Mouse (Mus musculus) layer of hippocampus, postnatal 36 days (tissue): ENCODE data around the gene Zfp787. TPM values are rescaled to one million over a fixed set of nuclear protein-coding genes. Genes with fewer than 3 reads are reported as not detected.
A peak's percentile ranks its signal among the peaks of the same experiment; 100 is the strongest.
"Not testable (repeated sequence)": the region's sequence is repeated elsewhere in the genome, so short reads cannot be mapped to it uniquely, and the experiment has no call there.

ENCODE experiments used
- DNase-seq, 2 experiments: peaks; one replicate each; pipeline ENCODE4 v3.0.0; 2022
- total RNA-seq, 2 experiments: library from RNA; stranded (reverse); gene quantifications; 2 replicates each; pipeline ENCODE4 v1.2.3; 2021

Gene Zfp787
- 10 to 100 TPM; 23.5 to 26.5 TPM for total RNA-seq

DNA sequence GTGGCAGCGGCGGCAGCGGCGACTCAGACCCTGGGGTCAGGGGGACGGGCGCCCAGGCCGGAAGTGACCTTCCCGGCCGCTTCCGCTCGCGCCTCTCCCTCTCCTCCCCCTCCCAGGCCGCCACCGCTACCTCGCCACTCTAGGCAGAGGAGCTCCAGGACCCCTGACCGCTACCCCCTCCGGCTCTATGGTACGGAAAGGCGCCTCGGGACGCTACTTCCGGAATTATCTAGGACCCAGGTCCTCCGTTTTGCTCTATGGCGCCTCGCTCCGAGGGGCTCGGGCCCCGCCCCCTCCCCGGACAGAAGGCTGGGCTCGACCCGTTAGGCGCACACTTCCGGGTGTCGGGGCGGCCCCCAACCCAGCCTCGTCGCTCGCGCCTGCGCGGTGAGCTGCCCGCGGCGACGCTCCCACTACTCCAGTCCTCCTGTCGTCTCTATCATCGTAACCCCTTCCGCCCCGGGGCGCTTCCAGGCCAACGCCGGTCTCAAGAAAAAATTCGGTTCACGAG, at the start of gene Zfp787:
Gene Zfp787, minus strand, starts transcription at position 97 of the 511 bp plus-strand sequence.
- peak; percentile 97 to 98 for DNase-seq

DNA sequence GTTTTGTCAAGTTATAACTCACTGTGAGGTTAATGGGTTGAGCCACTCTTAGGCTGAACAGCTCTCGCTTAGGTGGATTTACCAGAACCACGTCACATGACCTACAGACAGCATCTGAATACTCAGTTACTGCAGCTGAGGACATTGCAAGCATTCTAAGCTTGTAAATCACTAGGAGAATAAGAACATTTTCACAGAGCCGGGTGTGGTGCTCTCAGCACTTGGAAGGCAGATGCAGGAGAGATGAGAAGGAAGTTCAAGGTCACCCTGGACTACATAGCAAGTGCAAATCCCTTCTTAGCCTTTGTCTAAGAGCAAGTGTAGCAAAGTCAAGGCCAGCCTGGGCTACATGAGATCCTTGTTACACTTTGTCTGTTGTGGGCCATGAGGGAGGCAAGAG, 48.4 kb upstream of the Zfp787 start:
- DNase-seq, result no peak

DNA sequence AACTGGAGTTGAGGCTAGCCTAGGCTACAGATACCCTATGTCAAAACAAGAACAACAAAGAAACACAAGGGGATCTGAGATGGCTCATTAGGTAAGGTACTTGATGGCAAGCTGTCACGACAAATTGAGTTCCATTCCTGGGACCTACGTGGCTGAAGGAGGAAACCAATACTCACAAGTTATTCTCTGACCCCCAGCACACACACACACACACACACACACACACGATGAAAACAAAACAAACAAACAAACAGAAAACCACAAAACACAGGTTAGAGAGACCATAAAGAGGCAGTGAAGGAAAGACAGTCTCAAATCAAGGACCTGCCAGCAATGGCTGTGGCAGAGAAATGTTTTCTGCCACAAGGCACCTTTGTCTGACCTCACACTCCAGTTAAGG, 41.0 kb upstream of the Zfp787 start, which contains the start of gene Galp:
Gene Galp, plus strand, starts transcription at position 301 of the 400 bp plus-strand sequence.
- DNase-seq, result no peak

DNA sequence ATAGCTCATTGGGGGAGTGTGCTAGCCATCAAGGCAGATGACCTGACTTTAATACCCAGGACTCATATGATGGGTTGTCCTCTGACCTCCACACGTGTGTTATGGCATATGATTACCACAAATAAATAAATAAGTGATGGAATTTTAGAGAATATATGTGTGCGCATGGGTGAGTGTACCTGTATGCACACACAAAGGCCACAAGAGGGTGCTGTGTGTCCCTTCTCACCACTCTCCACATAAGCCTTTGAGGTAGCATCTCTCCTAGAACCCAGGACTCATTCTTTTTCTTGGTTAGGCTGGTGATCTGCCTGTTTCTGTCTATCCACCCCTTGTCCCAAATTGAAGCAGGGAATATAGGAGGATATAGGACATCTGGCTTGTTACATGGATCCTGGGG, 40.0 kb upstream of the Zfp787 start:
- DNase-seq, result no peak

DNA sequence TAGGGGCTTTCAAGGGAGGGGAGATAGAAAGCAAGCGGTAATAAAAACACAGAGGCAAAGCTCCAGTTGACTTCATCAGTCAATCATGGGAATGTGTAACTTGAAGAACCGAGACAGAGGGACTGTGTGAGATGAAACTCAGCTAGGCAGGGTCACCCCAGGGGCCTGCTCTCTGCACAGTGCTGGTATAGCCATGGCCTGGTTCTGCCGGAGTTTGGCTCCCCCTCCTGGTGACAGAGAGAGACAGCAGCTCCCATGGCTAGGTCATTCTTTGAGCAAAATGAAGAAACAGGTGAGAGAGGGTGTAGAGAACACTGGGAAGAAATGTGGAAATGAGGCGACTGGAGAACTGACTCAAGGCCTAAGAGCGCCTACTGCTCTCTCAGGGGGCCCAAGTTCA, 38.3 kb upstream of the Zfp787 start:
- DNase-seq, result no peak

DNA sequence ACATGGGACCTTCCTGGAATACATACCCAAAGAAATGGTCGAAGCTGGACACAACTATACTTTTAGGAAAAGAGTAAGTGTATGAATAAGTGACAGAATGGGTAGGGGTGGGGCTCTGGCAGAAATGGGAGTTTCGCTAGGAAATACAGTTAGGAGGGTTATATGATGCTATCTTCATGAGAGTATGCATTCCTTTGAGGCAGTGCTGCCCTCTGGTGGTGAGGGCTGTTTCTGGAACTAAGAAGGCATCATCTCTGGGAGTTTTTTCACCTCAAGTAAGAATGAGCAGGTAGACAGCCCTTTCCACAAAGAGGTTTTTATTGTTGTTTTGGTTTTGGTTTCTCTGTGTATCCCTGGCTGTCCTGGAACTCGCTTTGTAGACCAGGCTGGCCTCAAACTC, 35.6 kb upstream of the Zfp787 start:
- DNase-seq, result peak; percentile 53 to 59

DNA sequence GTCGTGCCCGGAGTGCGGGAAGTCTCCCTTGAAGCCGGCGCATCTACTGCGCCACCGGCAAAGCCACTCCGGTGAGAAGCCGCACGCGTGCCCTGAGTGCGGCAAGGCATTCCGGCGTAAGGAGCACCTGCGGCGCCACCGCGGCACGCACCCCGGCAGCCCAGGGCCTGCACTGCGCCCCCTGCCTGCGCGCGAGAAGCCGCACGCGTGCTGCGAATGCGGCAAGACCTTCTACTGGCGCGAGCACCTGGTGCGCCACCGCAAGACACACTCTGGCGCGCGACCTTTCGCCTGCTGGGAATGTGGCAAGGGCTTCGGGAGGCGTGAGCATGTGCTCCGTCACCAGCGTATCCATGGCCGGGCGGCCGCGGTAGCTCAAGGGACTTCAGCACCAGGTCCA, 33.7 kb upstream of the Zfp787 start:
- no peak for DNase-seq

DNA sequence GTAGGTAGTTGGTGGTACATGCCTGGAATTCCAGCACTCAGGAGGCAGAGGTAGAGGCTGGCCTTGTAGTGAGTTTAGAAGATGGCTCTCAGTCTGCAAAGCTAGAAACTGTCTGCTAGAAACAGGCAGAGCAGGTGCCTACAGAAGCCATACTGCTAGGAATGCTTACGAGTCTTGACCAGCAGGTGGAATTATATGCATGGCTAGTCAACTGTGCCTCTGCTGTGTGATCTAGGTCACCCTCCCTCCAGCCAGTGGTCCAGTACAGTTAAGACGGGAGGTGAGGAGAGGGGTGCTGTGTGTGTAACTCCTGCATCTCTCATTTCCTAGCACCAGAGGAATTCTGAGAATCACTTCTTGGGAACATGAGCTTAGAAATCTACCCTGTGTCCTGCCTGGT, 31.0 kb upstream of the Zfp787 start:
- DNase-seq, result no peak

DNA sequence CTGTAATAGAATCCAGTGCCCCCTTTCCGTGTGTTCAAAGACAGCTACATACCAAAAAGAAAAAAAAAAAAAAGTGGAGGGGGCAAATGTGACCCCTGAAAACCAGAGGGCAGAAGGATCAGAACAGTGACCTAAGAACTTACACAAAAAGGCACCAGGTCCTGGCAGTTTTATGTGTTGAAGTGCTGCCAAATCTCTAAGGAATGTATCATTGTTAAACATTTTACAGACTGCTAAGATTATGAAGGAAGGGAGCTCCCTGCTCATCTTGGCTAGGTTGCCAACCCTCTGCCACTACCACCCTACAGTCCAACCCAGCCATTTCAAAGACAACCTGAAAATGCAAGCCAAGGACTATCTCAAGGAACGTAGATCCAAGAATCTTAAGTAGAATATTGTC, 30.4 kb upstream of the Zfp787 start:
- no peak for DNase-seq

DNA sequence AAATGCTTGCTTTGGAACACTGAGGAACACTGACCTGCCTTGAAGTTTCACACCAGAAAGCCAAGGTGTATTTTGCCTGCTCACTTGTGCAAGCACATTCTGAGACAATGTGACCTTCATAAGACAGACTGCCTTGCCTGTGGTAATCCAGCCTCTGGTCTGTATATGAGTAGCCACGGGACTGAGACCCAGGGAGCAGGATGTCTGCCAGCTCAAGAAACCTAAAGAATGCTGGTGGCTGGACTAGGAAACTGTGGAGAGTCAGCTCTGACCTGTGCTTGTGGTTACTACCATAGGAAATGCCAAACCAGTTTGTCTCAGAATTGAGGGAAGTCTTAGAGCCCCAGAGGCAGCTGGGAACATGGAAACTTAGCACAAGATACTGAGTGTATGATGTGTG, 29.6 kb upstream of the Zfp787 start:
- no peak for DNase-seq

DNA sequence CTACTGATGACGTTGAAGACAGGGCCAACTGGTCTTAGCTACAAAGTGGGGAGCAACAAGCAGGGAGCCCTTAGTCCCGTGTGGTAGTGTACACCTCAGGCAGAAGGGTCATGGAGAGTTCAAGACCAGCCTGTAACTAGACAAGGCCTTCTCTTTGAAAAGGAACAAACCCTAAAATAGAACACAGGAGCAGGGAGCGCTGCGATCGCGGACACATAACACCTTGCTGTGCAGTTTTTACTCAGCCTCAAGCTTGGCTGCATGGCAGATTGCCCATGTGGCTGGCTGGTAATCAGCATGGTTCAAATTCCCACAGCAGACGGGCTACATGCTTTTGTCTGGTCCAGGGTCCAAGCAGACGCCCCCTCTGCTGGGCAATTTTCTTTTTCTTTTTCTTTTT, 28.7 kb upstream of the Zfp787 start:
- DNase-seq, result no peak

DNA sequence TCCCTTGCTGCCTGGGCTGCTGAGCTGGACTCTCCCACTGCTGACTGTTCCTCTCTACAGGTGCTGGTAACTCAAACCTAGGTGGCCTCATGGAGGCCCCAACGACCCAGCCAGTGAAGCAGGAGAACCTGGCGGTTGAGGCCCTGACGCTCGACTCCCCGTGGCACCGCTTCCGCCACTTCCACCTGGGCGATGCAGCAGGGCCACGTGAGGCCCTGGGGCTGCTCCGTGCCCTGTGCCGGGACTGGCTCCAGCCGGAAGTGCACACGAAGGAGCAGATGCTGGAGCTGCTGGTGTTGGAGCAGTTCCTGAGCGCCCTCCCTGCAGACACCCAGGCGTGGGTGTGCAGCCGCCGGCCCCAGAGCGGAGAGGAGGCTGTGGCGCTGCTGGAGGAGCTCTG, 28.0 kb upstream of the Zfp787 start:
- DNase-seq, result peak in 1 of 2 experiments; percentile 31

DNA sequence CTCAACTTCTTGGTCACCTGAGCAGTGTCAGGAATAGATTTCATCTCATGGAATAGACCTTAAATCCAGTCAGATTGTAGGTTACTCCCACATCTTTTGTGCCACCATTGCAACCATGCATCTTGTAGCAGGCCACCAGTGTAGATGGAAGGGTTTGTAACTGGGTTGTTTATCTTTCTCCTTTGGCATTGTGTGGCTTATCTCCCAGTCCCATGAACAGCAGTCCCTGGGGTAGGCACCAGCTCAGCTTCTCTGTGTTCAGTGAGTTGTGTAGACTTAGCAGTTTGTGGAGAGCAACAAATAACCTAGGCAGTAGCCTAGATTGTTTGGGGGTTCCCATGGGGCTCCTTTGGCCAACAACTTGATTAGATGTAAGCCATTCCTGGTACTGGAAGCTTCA, 27.1 kb upstream of the Zfp787 start:
- no peak for DNase-seq

DNA sequence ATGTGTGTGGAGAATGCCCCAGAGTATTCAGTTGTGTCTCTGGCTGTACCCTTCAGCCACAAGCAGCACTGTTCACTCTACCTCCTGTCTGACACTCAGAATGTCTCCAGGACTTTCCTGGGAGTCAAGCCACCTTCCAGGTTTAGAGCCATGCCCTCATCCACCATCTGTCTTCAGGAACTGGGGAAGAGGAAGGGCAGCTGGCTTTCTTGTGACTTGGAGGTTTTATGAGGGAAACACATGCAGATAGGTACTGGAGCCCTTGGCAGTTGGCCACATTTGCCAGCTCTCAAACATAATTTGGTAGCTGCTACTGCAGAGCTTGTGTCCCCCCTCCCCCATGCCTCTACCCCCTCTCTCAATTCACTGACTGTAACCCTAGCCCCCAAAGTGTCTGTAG, 23.2 kb upstream of the Zfp787 start:
- DNase-seq, result no peak

DNA sequence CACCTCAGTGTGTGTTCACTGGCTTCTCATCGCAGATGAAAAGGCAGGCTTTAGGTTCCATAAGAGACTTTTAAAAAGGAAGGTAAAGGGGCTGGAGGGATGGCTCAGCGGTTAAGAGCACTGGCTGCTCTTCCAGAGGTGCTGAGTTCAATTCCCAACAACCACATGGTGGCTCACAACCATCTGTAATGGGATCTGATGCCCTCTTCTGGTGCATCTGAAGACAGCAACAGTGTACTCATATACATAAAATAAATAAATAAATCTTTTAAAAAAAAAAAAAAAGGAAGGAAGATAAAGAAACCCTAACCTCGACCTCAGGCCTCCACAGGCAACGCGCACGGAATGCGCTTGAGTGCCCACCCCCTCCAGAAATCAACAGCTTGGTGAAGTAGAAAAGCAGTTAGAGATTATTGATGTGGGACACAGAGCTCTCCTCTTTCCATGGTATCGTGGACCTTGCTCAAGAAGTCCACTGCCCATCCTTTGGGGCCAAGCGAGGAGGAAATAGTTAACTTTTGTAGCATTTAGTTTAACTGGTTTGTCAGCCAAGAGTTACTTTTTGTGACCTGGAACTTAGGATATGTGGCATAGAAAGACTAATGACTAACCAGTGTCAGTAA, 18.7 kb upstream of the Zfp787 start:
- DNase-seq, result not testable (repeated sequence)

DNA sequence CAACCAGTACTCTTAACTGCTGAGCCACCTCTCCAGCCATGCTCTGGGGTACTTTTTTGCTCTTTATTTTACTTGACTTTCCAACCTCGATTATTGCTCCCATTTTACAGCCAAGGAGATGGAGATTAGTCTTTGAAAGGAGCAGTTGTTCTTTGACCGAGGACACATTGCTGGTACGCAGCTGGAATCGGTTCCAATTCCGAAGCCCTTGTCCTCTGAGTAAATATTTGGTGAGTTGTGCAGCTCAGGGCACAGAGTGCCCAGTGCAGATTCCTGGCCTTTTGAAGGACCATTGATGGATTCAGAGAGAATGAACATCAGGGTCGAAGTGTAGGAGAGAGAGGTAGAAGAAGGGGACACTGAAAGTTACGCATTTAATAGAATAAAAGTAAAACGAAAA, 18.1 kb upstream of the Zfp787 start:
- no peak for DNase-seq

DNA sequence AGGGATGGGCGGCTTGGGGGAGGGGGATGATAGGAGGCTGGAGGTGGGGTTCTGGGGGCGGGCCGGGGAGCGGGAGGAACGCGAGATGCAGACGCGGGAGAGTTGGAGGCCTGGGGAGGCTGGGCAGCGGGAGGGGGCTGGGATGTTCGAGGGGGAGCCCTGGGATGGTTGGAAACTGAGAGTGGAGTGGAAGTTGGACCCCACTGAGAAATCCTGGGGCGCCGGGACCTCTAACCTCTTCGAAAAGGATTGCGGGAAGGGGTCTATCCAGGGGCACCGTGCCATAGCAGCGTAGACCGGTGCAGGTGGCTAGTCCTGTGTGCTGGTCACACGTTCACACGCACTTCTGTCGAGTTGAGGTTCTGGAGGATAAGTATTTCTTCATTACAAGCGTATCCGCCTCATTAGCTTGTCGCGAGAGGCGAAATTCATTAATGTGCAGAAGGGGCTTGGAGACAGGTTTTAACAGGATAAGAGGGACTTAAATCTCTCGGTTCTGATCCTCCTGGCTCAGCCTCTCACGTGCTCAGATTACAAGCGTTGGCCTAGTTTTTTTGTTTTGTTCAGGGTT, 17.0 kb upstream of the Zfp787 start:
- no peak for DNase-seq

DNA sequence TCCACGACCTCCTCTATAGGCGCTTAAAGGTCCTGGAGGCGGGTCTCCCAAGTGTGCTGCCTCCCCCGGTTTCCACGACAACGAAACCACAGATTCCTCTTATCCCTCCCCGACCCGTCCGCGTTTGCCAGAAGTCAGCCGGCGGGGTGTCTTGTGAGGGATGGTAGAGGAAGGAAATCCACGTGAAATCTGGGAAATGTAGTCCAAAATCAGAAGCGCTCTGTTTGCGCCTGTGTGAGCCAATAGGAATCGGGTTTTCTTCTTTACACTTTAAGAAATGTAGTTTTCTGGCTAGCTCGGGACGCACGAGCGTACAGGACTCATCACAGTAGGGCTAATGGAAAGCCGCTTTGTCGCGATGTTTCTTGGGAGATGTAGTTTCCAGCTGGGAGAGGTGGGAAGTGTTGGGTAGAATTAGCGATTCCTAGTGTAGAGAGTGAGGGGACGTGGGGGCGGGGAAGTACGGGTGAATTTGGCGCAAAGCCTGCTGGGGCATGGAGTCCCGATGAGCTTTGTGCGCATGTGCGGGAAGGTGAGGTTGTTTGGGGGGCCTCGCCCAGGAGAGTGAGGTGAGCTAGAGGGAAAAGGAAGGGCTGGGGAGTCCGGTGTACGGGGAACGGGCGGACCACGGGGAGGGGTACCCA, 16.3 kb upstream of the Zfp787 start, which contains the start of gene Zfp444:
Gene Zfp444, plus strand, starts transcription at position 221 of the 644 bp plus-strand sequence.
- DNase-seq, result peak; percentile 99 to 100

DNA sequence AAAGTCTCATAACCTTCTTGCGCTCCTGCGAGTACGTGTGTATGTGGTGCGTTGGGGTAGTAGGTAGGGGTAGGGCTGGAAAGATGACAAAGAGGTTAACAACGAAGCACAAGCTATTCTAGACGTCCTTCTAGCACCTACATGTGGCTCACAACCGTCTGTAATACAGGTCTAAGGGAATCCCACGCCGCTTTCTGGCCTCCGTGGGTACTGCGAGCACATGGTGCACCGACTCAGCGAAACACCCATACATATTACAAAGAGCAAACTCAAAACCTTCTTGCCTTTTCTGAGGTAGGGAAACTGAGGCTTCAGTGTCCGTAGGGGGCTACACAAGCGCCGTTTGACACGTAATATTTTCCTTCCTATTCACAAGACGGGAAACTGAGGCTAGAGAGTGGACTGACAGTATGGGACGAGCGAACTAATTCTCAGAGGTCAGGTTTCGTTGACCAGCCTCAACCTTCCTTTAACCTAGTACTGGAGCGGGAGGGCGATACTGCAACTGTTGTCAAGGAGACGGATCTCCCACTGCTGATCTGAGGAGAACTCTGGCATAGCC, 15.7 kb upstream of the Zfp787 start:
- DNase-seq, result peak; percentile 36 to 62

DNA sequence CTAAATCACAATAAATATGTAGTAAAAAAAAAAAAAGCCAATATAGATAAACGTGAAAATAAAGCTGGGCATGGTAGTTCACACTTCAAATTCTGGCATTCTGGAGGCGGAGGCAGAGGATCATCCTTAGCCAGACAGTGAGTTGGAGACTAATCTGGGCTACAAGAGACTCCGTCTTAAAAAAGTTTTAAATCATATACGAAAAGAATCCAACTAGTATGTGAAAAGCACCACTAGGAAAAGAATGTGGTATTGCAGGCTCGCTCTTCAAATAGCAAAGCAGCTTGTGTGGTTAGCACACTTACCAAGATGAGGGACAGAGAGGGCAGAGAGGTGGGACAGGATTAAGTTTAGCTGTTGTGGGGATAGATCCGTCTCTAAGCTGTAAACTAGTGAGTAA, 15.1 kb upstream of the Zfp787 start:
- DNase-seq, result no peak

DNA sequence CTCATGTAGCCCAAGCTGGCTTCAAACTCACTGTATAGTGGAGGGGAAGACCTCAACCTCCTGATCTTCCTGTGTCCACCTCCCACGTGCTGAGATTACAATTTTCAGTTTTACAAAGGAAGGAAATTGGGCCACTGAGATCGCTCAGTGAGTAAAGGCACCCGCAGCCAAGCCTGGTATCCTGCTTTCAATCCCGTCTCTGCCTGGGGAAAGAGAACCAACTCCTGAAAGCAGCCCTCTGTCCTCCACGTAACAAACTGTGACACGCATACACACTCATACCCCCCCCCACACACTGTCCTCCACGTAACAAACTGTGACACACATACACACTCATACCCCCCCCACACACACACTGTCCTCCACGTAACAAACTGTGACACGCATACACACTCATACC, 14.6 kb upstream of the Zfp787 start:
- DNase-seq, result no peak

DNA sequence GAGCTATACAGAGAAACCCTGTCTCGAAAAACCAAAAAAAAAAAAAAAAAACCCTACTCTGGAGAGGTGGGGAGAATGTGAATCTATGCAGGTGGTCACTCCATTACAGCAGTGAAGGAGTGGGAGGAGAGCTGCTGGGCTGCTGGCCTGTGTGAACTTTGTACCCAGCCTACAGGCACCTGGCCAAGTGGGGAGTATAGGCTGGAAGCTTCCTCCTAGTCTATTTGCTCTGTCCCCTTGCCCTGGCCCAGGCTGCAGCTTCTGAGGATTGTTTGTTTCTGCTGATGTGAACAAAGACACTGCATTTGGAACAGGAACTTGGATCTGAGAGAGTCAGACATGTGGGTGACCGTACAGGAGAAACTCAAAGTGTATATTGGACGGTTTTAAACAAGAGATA, 13.6 kb upstream of the Zfp787 start:
- no peak for DNase-seq

DNA sequence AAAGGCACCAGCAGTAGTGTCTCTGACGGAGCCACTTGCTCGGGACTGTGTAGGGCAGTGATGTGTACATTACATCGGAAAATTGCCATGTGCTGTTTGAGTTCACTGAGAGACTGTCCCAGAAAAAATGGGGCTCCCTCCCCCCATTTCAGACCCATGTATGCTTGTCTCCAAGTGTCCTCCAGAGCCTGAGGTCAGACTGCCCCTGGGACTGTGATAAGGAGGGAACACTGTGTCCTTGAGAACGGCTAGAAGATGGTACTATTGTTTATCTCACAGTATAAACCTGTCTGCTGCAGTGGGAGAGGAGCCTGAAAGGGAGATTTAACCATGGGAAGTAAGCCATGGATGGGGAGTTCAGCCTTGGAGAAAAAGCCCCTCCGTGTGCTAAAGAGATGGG, 8.9 kb upstream of the Zfp787 start:
- no peak for DNase-seq

DNA sequence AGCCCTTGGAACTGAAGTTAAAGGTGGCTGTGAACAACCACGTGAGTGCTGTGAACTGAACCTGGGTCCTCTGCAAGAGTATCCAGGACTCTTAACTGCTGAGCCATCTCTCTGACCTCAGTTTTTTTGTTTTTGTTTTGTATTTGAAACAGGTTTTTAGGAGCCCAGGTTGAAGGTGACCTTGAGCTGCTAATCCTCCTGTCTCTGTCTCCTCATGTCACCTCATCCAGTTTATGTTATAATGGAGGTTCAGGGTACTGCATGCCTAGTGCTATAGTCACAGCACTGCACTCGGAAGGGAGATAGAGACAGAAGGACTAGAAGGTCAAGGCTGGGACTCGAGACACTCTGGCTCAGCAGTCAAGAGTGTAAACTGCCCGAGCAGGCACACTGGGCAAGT, 6.4 kb upstream of the Zfp787 start:
- no peak for DNase-seq
